In genomic region chr9:83596646-83597481, GRCm38 (mm10) we compare ENCODE assay signal across 30 mouse cellular contexts. TPM values are rescaled to one million over a fixed set of nuclear protein-coding genes. Genes with fewer than 3 reads are reported as not detected.
DNase-seq lines count a peak whose midpoint lies in the region; ATAC-seq and TF ChIP-seq lines count a peak whose summit lies in the region.
"Had no signal": no experiment of that assay in that cellular context is flagged by ENCODE, and none has a peak within 500 bp of the region (broad histone marks: within the 10 kb centered on the region; RNA-seq: fewer than 3 reads in every experiment).

No protein-coding gene starts in this region.

- no peak overlapping the region for H3K9ac ChIP-seq in embryonic facial prominence, embryonic 12.5 days
- H3K9ac ChIP-seq in stomach, embryonic 15.5 days: no peak overlapping the region
- H3K9ac ChIP-seq: embryonic facial prominence, embryonic 15.5 days; hindbrain, embryonic 15.5 days; kidney, embryonic 15.5 days; limb, embryonic 15.5 days; liver, embryonic 14.5 days; midbrain, embryonic 13.5 days; neural tube, embryonic 15.5 days had no signal

- no peak overlapping the region for H3K4me2 ChIP-seq in embryonic facial prominence, embryonic 12.5 days (replicated peaks)
- no peak overlapping the region for H3K4me2 ChIP-seq in stomach, embryonic 15.5 days
- H3K4me2 ChIP-seq: embryonic facial prominence, embryonic 15.5 days; heart, embryonic 11.5 days; hindbrain, embryonic 15.5 days; kidney, embryonic 15.5 days; limb, embryonic 15.5 days; midbrain, embryonic 13.5 days; neural tube, embryonic 15.5 days had no signal

- no peak for TF ChIP-seq CTCF in layer of hippocampus, adult 2 months (conservative IDR thresholded peaks at IDR 0.05)

- H3K36me3 ChIP-seq in embryonic facial prominence, embryonic 12.5 days: no peaks in the 10 kb centered on the region
- no peaks in the 10 kb centered on the region for H3K36me3 ChIP-seq in embryonic facial prominence, embryonic 10.5 days (replicated peaks)
- H3K36me3 ChIP-seq in stomach, embryonic 15.5 days: no peaks in the 10 kb centered on the region
- H3K36me3 ChIP-seq: embryonic facial prominence, embryonic 15.5 days; hindbrain, embryonic 15.5 days; limb, embryonic 10.5 days; limb, embryonic 15.5 days; midbrain, embryonic 13.5 days; neural tube, embryonic 15.5 days had no signal

- peak; percentile 31; the same call in 1 of the 2 replicates for ATAC-seq in embryonic facial prominence, embryonic 12.5 days (ENCODE audit: insufficient number of reproducible peaks, insufficient read depth, low FRiP score, low TSS enrichment)
- peak; percentile 68 for ATAC-seq in stomach, embryonic 15.5 days (ENCODE audit: insufficient read depth, low FRiP score, low read depth)
- ATAC-seq: CD4-positive, CD25-positive, alpha-beta regulatory T cell, adult 4 months; forebrain, embryonic 16.5 days; midbrain, embryonic 13.5 days had no signal

- H3K9me3 ChIP-seq in embryonic facial prominence, embryonic 12.5 days: no peaks in the 10 kb centered on the region
- H3K9me3 ChIP-seq in embryonic facial prominence, embryonic 10.5 days: no peaks in the 10 kb centered on the region
- no peaks in the 10 kb centered on the region for H3K9me3 ChIP-seq in stomach, embryonic 15.5 days
- H3K9me3 ChIP-seq: embryonic facial prominence, embryonic 15.5 days; hindbrain, embryonic 15.5 days; kidney, embryonic 15.5 days; limb, embryonic 10.5 days; limb, embryonic 15.5 days; midbrain, embryonic 13.5 days; neural tube, embryonic 15.5 days had no signal

- H3K27me3 ChIP-seq in embryonic facial prominence, embryonic 12.5 days: no peaks in the 10 kb centered on the region
- no peaks in the 10 kb centered on the region for H3K27me3 ChIP-seq in embryonic facial prominence, embryonic 10.5 days (replicated peaks; ENCODE audit: low read depth, poor library complexity, severe bottlenecking)
- H3K27me3 ChIP-seq in stomach, embryonic 15.5 days (replicated peaks): no peaks in the 10 kb centered on the region
- H3K27me3 ChIP-seq: embryonic facial prominence, embryonic 15.5 days; hindbrain, embryonic 15.5 days; kidney, embryonic 15.5 days; limb, embryonic 15.5 days; midbrain, embryonic 13.5 days; neural tube, embryonic 15.5 days had no signal

- H3K4me1 ChIP-seq in embryonic facial prominence, embryonic 12.5 days: peaks cover 9% of the 10 kb centered on the region
- H3K4me1 ChIP-seq in embryonic facial prominence, embryonic 10.5 days: peaks cover 11% of the 10 kb centered on the region
- no peaks in the 10 kb centered on the region for H3K4me1 ChIP-seq in stomach, embryonic 15.5 days
- H3K4me1 ChIP-seq: limb, embryonic 15.5 days had no signal

- no peak for DNase-seq in embryonic facial prominence, embryonic 10.5 days (ENCODE audit: low spot score)
- DNase-seq in layer of hippocampus, adult 2 months (ENCODE audit: low spot score in 2 of 2): no peak
- no peak for DNase-seq in layer of hippocampus, adult 11-12 months (ENCODE audit: low spot score)
- DNase-seq in Muller cell, postnatal 12 days (ENCODE audit: inconsistent ontology term): peak; percentile 62
- no peak for DNase-seq in spleen, postnatal 14 days (ENCODE audit: low spot score in 2 of 2)
- DNase-seq in heart, adult 9 months (ENCODE audit: low spot score in 2 of 2): no peak
- DNase-seq: cerebellum, adult 8-10 months; cerebellum, postnatal 25 days; gastrocnemius, adult 2 months; kidney, adult 18-20 months; kidney, postnatal 25 days; lung, adult 2 months; lung, postnatal 10 days; right cerebral cortex, postnatal 4 days; thymus, adult 18-20 months; thymus, postnatal 25 days had no signal

- H3K4me3 ChIP-seq in embryonic facial prominence, embryonic 12.5 days: no peak overlapping the region
- H3K4me3 ChIP-seq in embryonic facial prominence, embryonic 10.5 days: no peak overlapping the region
- no peak overlapping the region for H3K4me3 ChIP-seq in layer of hippocampus, adult 2 months
- no peak overlapping the region for H3K4me3 ChIP-seq in stomach, embryonic 15.5 days (replicated peaks)
- H3K4me3 ChIP-seq: embryonic facial prominence, embryonic 15.5 days; gastrocnemius, adult 2 months; hindbrain, embryonic 15.5 days; kidney, embryonic 15.5 days; limb, embryonic 10.5 days; limb, embryonic 15.5 days; midbrain, embryonic 13.5 days; neural tube, embryonic 15.5 days had no signal

- WGBS in embryonic facial prominence, embryonic 12.5 days: 79% methylated on average over 13 of the region's 13 CpGs
- WGBS in embryonic facial prominence, embryonic 10.5 days: 82% methylated on average over 13 of the region's 13 CpGs
- 75% methylated on average over 13 of the region's 13 CpGs for WGBS in stomach, embryonic 15.5 days

- no peak overlapping the region for H3K27ac ChIP-seq in embryonic facial prominence, embryonic 12.5 days
- H3K27ac ChIP-seq in embryonic facial prominence, embryonic 10.5 days (replicated peaks): no peak overlapping the region
- peak overlapping the region; percentile 76 for H3K27ac ChIP-seq in layer of hippocampus, adult 2 months
- peak overlapping the region; percentile 44; the same call in 1 of the 2 replicates for H3K27ac ChIP-seq in stomach, embryonic 15.5 days
- H3K27ac ChIP-seq: embryonic facial prominence, embryonic 15.5 days; gastrocnemius, adult 2 months; hindbrain, embryonic 15.5 days; kidney, embryonic 15.5 days; limb, embryonic 10.5 days; limb, embryonic 15.5 days; liver, embryonic 14.5 days; macrophage; midbrain, embryonic 13.5 days; neural tube, embryonic 15.5 days had no signal

RNA-seq across cellular contexts. Expression of gene Sh3bgrl2, which starts 48.7 kb away (rescaled TPM):
- polyA plus RNA-seq in embryonic facial prominence, embryonic 12.5 days (2016; fragmentation: Nextera tagmentation; extraction: Ambion mirVana): 12.0 and 12.3 TPM in 2 replicates
- 12.7 and 15.3 TPM in 2 replicates for polyA plus RNA-seq in embryonic facial prominence, embryonic 10.5 days (2016; fragmentation: Nextera tagmentation; extraction: Ambion mirVana)
- total RNA-seq in layer of hippocampus, adult 2 months (2021): 10 to 100 TPM; 26.1 to 28.7 TPM
- 27.4 and 28.6 TPM in 2 replicates for polyA plus RNA-seq in stomach, embryonic 15.5 days (2015; fragmentation: Nextera tagmentation; extraction: Ambion mirVana)

Comparison
In these comparisons a context has a peak if more than half of its experiments do, and no peak if none do; other contexts are left out.
1. H3K27ac ChIP-seq: peak in layer of hippocampus, adult 2 months (single experiment) and stomach, embryonic 15.5 days (single experiment); none in embryonic facial prominence, embryonic 12.5 days (single experiment) and embryonic facial prominence, embryonic 10.5 days (single experiment).